Mouse (Mus musculus): ENCODE results near the gene Pgam2. TPM values are rescaled to one million over a fixed set of nuclear protein-coding genes. Genes with fewer than 3 reads are reported as not detected.

Pgam2 gene
- polyA plus RNA-seq, 1 experiment from 2014 or later, result 761 TPM

DNA sequence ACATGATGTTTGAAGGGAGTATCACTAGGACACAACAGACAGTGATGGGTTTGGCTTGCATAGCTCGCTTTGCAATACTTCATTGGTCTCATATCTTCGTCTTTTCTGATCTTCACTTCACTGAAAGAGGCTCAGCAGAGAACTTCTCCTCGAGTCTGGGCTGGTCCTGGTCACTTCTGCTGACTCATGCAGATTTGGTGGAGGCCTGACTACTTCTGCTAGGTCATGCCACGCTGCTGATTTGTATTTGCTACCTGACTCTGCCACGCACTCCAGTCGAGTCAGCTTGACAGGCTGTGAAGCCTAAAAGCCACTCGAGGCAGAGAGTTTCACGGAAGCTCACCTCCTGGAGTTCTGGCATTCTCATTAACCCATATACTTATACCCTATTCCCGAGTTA, 4.4 kb upstream of the Pgam2 start:
- WGBS, result 85% methylated on average over 9 of the region's 9 CpGs
- no peaks in the 10 kb centered on the region for H3K9me3 ChIP-seq (replicated peaks)
- H3K36me3 ChIP-seq, result no peaks in the 10 kb centered on the region
- peaks cover 12% of the 10 kb centered on the region for H3K4me1 ChIP-seq (replicated peaks)
- no peaks in the 10 kb centered on the region for H3K27me3 ChIP-seq (replicated peaks)
- ATAC-seq (ENCODE audit: insufficient number of reproducible peaks, low FRiP score), result peak; percentile 52; the same call in 1 of the 2 replicates
- no peak overlapping the region for H3K4me3 ChIP-seq
- no peak overlapping the region for H3K4me2 ChIP-seq
- no peak overlapping the region for H3K9ac ChIP-seq
- H3K27ac ChIP-seq (ENCODE audit: poor library complexity, severe bottlenecking), result no peak overlapping the region

DNA sequence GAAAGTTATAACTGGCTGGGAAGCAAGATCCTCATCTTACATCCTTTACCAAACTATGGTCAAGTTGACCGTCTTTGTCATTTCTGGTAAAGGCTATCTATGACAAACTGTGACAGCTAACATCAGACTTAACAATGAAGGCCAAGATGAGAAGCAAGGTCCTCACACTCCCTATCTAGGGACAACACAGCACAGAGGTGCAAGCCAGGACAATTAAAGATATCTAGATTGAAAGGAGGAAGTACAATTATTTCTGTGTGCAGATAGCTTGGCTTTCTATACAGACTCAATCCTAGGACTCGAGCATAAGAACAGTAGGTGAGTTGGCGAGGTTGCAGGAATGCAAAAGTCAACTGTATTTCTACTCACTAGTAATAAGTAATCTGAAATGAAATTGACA, 2.2 kb upstream of the Pgam2 start:
- H3K27ac ChIP-seq (ENCODE audit: poor library complexity, severe bottlenecking), result no peak overlapping the region
- WGBS, result 74% methylated on average over 3 of the region's 3 CpGs

DNA sequence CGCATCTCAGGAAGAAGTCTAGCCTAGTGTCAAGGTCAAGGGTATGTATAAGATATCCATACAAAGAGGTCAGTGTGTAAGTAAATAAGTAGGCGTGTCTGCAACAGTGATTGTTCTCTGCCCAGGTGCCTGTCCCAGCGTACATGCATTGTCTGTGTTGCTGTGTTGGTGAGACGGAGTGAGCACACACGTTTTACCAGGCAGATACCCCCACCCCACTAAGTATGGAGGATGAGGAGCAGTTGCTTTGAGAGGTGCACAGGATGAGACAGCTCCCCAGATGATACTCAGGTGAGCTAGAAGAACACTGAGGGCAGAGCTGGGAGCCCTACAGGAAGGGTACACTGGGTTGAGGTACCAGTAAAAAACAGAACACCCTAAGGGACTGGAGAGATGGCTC, 641 bp upstream of the Pgam2 start:
- no peaks in the 10 kb centered on the region for H3K27me3 ChIP-seq (replicated peaks)
- peaks cover 26% of the 10 kb centered on the region for H3K36me3 ChIP-seq
- peak overlapping the region; percentile 87 for H3K27ac ChIP-seq (ENCODE audit: poor library complexity, severe bottlenecking)
- H3K9me3 ChIP-seq (replicated peaks), result no peaks in the 10 kb centered on the region
- no peak overlapping the region for H3K9ac ChIP-seq
- H3K4me1 ChIP-seq (replicated peaks), result peaks cover 41% of the 10 kb centered on the region
- WGBS, result 65% methylated on average over 5 of the region's 5 CpGs
- no peak overlapping the region for H3K4me3 ChIP-seq
- peak overlapping the region; percentile 68; the same call in 1 of the 2 replicates for H3K4me2 ChIP-seq
- no peak for ATAC-seq (ENCODE audit: insufficient number of reproducible peaks, low FRiP score)

More for the DNA sequence above, 2.2 kb upstream of the Pgam2 start:
- Histone ChIP-seq H3K27me3 (replicated peaks) (no peaks in the 10 kb centered on the region), H3K9ac (no peak overlapping the region), H3K4me2 (no peak overlapping the region), H3K36me3 (peaks cover 10% of the 10 kb centered on the region), H3K4me1 (replicated peaks) (peaks cover 26% of the 10 kb centered on the region), H3K9me3 (replicated peaks) (no peaks in the 10 kb centered on the region), H3K4me3 (no peak overlapping the region)
- ATAC-seq (ENCODE audit: insufficient number of reproducible peaks, low FRiP score), result no peak

DNA sequence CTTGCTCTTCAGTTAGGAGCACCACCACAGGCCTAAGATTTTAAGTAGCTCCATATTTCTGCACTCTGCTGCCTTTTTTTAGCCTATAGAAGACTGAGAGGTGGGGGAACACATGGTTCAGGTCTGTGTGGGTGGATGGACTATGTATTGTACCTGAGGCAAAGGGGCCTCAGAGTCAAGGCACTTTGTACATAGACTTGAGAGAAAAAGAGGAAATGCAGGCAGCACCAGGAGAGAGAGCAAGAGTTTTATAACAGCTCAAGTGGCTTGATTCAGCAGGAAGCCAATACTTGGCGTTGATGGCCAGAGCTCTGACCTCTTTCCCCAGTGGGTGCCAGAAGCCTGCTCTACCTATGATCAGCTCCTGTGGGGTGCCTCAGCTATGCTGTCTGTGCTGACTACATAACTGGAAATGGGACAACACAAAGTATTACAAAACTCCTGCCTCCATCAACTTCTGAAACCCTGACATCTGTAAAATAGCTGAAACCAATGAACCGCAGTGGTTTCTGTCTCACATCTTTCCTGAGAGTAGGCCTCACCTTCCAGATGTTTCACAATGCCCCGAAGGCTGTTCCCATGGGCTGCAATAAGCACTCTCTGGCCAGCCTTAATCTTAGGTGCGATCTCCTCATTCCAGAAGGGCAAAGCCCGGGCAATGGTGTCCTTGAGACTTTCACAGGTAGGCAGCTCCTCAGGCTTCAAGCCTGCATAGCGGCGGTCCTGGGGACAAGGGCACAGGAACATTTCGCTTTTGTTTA, 896 bp downstream of the Pgam2 start:
- Histone ChIP-seq H3K4me3 (peak overlapping the region; percentile 57), H3K27ac (ENCODE audit: poor library complexity, severe bottlenecking) (peak overlapping the region; percentile 87), H3K9me3 (replicated peaks) (no peaks in the 10 kb centered on the region), H3K36me3 (peaks cover 40% of the 10 kb centered on the region), H3K4me2 (peak overlapping the region; percentile 68), H3K4me1 (replicated peaks) (peaks cover 49% of the 10 kb centered on the region), H3K9ac (peak overlapping the region; percentile 82), H3K27me3 (replicated peaks) (no peaks in the 10 kb centered on the region)
- ATAC-seq (ENCODE audit: insufficient number of reproducible peaks, low FRiP score), result 0 out of 2 replicates have a peak, but pooled peaks have one; percentile 5
- 51% methylated on average over 8 of the region's 8 CpGs for whole genome bisulfite sequencing

DNA sequence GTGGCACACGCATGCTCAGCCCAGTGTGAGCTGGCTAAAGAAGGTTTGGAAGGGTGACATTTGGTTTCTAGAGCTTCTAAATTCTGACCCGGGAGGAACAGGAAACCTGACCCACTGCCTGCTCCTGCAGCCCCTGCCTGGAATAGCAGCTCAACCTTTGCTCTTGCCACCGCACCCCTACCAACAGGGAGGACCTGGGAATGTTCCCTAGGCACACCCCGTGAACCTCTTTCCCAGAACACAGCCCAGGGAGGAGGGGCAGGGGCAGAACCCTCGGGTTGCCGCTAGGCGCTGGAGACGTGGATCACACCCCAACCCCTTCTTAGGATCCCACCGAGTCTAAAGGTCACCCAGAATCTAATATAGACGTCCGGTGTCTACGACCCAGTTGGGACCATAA, 1.5 kb downstream of the Pgam2 start:
- Histone ChIP-seq H3K4me3 (peak overlapping the region; percentile 57), H3K4me2 (peak overlapping the region; percentile 68), H3K27ac (ENCODE audit: poor library complexity, severe bottlenecking) (peak overlapping the region; percentile 87), H3K4me1 (replicated peaks) (peaks cover 52% of the 10 kb centered on the region), H3K36me3 (peaks cover 46% of the 10 kb centered on the region), H3K9ac (peak overlapping the region; percentile 82), H3K9me3 (replicated peaks) (no peaks in the 10 kb centered on the region), H3K27me3 (replicated peaks) (no peaks in the 10 kb centered on the region)
- no peak for ATAC-seq (ENCODE audit: insufficient number of reproducible peaks, low FRiP score)
- 46% methylated on average over 12 of the region's 12 CpGs for WGBS

DNA sequence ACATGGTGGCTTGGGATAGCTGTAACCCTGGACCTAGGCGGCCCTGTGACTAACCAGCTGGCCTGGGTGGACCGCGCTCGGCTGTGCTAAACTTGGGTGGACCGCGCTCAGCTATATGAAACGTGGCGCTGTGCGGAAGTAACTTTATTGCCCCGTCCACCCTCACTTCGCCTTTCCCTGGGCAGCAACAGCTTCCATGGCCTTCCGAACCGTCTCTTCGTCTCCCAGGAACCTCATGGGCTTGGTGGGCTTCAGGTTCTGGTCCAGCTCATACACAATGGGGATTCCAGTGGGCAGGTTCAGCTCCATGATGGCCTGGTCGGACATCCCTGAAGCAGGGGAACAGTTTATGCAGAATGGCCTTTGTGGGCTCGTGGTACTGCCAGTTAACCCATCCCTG, 2.0 kb downstream of the Pgam2 start:
- Histone ChIP-seq H3K4me2 (peak overlapping the region; percentile 68), H3K9ac (peak overlapping the region; percentile 82), H3K27ac (ENCODE audit: poor library complexity, severe bottlenecking) (peak overlapping the region; percentile 87), H3K9me3 (replicated peaks) (no peaks in the 10 kb centered on the region), H3K27me3 (replicated peaks) (no peaks in the 10 kb centered on the region), H3K36me3 (peaks cover 51% of the 10 kb centered on the region), H3K4me3 (peak overlapping the region; percentile 57), H3K4me1 (replicated peaks) (peaks cover 52% of the 10 kb centered on the region)
- ATAC-seq (ENCODE audit: insufficient number of reproducible peaks, low FRiP score), result no peak
- 90% methylated on average over 16 of the region's 16 CpGs for WGBS

DNA sequence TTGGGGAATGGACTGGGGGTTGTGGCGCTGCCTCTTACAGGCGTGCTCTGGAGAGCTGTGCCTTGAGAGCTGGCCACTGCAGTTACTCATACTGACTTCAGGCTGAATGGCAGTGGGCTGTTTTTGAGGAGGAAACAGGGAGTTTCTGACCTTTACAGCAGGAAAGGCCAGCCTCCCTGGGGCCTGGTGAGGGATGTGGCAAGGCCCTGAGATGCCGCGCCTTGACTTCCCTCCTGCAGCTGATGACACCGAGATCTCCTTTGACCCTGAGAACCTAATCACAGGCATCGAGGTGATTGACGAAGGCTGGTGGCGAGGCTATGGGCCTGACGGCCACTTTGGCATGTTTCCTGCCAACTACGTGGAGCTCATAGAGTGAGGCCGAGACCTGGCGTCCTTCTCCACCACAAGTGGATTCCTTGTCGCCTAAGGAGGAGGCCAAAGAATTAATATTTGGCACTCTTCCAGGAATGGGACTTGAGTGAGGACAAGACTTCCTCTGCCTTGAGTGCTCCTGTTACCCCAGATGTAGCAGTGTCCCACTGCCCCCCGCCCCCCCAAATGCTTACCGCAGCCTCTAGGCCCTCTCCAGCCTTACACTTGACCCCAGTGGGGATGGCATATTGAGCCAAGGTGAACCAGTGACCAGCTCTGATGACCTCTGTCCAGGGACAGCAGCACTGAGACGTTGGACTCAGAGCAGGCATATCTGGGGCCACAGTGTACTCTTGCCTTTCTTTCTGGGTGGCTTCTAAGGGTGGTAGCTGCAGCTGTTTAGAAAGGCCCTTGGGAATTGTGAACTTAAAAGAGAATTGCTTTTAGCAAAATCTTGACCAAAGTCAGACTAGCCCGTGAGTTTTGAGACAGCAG, 3.7 kb downstream of the Pgam2 start:
- Histone ChIP-seq H3K9ac (peak overlapping the region; percentile 46; the same call in 1 of the 2 replicates), H3K36me3 (peaks cover 67% of the 10 kb centered on the region), H3K4me2 (no peak overlapping the region), H3K9me3 (replicated peaks) (no peaks in the 10 kb centered on the region), H3K4me1 (replicated peaks) (peaks cover 64% of the 10 kb centered on the region), H3K27ac (ENCODE audit: poor library complexity, severe bottlenecking) (no peak overlapping the region), H3K4me3 (no peak overlapping the region), H3K27me3 (replicated peaks) (no peaks in the 10 kb centered on the region)
- WGBS, result 69% methylated on average over 17 of the region's 17 CpGs
- no peak for ATAC-seq (ENCODE audit: insufficient number of reproducible peaks, low FRiP score)

DNA sequence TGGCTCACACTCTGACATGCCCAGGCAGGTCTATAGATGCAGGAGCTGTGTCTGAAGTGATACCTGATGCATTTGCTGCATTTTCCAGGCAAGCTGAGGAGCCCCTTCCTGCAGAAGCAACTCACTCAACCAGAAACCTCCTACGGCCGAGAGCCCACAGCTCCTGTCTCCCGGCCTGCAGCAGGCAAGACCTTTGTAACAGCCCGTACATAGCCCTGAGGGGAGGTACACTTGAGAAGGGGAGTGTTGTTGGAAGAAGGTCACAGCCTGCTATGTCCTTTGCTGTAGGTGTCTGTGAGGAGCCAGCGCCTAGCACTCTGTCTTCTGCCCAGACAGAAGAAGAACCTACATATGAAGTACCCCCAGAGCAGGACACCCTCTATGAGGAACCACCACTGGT, 5.6 kb downstream of the Pgam2 start:
- H3K4me2 ChIP-seq, result no peak overlapping the region
- no peak overlapping the region for H3K9ac ChIP-seq
- WGBS, result 86% methylated on average over 5 of the region's 5 CpGs
- H3K4me1 ChIP-seq (replicated peaks), result peaks cover 52% of the 10 kb centered on the region
- no peaks in the 10 kb centered on the region for H3K9me3 ChIP-seq (replicated peaks)
- no peak overlapping the region for H3K4me3 ChIP-seq
- no peak overlapping the region for H3K27ac ChIP-seq (ENCODE audit: poor library complexity, severe bottlenecking)
- H3K36me3 ChIP-seq, result peaks cover 84% of the 10 kb centered on the region
- no peak for ATAC-seq (ENCODE audit: insufficient number of reproducible peaks, low FRiP score)
- H3K27me3 ChIP-seq (replicated peaks), result no peaks in the 10 kb centered on the region

DNA sequence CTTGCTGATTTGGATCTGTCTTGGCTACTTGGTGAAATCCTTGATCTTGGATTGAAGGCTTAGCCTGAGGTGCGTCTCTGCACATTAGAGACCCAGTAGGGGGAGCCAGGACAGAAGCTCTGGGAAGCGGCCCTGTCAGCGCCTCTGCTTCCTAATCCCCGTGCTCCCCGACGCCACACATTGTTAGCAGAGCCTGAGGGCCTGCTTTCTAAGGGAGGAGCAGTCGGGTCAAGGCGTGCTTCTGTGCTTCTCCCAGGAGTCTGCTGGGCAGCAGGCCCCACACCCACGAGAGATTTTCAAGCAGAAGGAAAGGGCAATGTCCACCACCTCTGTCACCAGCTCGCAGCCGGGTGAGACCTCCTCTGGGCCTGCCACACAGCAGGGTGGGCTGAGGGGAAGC, 6.2 kb downstream of the Pgam2 start:
- 68% methylated on average over 11 of the region's 11 CpGs for WGBS
- H3K9ac ChIP-seq, result no peak overlapping the region
- H3K27me3 ChIP-seq (replicated peaks), result no peaks in the 10 kb centered on the region
- peaks cover 52% of the 10 kb centered on the region for H3K4me1 ChIP-seq (replicated peaks)
- H3K36me3 ChIP-seq, result peaks cover 90% of the 10 kb centered on the region
- no peak for ATAC-seq (ENCODE audit: insufficient number of reproducible peaks, low FRiP score)
- no peak overlapping the region for H3K4me2 ChIP-seq
- H3K27ac ChIP-seq (ENCODE audit: poor library complexity, severe bottlenecking), result no peak overlapping the region
- no peak overlapping the region for H3K4me3 ChIP-seq
- no peaks in the 10 kb centered on the region for H3K9me3 ChIP-seq (replicated peaks)

DNA sequence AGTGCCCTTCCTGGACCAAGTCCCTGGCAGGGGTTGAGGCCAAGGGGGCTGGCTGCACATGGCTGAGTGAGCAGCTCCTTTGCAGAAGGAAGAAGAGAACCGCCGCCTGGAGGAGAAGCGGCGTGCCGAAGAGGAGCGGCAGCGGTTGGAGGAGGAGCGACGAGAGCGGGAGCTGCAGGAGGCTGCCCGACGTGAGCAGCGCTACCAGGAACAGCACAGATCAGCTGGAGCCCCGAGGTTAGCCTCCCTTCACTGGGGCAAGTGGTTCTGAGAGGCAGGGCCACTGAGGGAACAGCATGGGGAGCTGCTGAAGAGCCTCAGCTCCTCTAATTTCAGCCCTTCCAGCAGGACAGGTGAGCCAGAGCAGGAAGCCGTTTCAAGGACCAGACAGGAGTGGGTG, 6.6 kb downstream of the Pgam2 start:
- Histone ChIP-seq H3K27me3 (replicated peaks) (no peaks in the 10 kb centered on the region), H3K27ac (ENCODE audit: poor library complexity, severe bottlenecking) (no peak overlapping the region), H3K4me3 (no peak overlapping the region), H3K36me3 (peaks cover 94% of the 10 kb centered on the region), H3K4me1 (replicated peaks) (peaks cover 50% of the 10 kb centered on the region), H3K9ac (no peak overlapping the region), H3K4me2 (no peak overlapping the region), H3K9me3 (replicated peaks) (no peaks in the 10 kb centered on the region)
- WGBS, result 87% methylated on average over 15 of the region's 15 CpGs
- ATAC-seq (ENCODE audit: insufficient number of reproducible peaks, low FRiP score), result no peak

DNA sequence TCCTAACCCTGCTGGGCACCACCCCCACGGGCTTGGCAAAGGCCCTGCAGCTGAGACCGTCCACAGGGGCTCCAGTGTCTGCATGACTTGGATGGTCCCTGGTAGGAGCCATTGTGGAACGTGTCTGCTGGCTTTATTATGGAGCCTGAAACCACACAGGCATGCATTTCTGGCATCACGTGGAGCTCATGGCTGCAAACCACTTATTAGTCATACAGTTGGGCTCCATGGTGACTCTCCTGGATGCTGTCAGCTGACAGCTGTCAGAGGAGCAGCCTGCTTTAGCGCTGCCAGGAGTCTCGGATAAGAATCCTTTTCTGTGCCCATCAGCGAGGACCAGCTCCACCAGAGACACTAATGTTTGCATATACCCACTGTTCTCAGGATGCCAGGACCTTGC, 7.8 kb downstream of the Pgam2 start:
- Histone ChIP-seq H3K4me1 (replicated peaks) (peaks cover 38% of the 10 kb centered on the region), H3K4me2 (no peak overlapping the region), H3K4me3 (no peak overlapping the region), H3K27ac (ENCODE audit: poor library complexity, severe bottlenecking) (peak overlapping the region; percentile 50), H3K36me3 (peaks cover 94% of the 10 kb centered on the region), H3K9me3 (replicated peaks) (no peaks in the 10 kb centered on the region), H3K9ac (no peak overlapping the region), H3K27me3 (replicated peaks) (no peaks in the 10 kb centered on the region)
- ATAC-seq (ENCODE audit: insufficient number of reproducible peaks, low FRiP score), result no peak
- WGBS, result 59% methylated on average over 7 of the region's 7 CpGs
